Mouse (Mus musculus): ENCODE results near the gene Ovol1.

The Ovol1 gene

GRCm38 (mm10) chr19:5560457-5561041 lies at the start of gene Ovol1:
Ovol1 (minus strand) TSS chr19:5560646.
- DNase-seq (ENCODE audit: low spot score in 2 of 2): no peak

GRCm38 (mm10) chr19:5609547-5610404 lies 49.3 kb upstream of the Ovol1 start, which contains the start of gene Kat5:
Kat5 (minus strand) TSS chr19:5610237.
- DNase-seq (ENCODE audit: low spot score in 2 of 2): peak; percentile 92 to 96

GRCm38 (mm10) chr19:5609171-5609546 lies 48.7 kb upstream of the Ovol1 start:
- DNase-seq (ENCODE audit: low spot score in 2 of 2): peak in 1 of 2 experiments; percentile 27

- no peak for DNase-seq (ENCODE audit: low spot score in 2 of 2)
Observed at GRCm38 (mm10) chr19:5608707-5609106, 48.3 kb upstream of the Ovol1 start.

GRCm38 (mm10) chr19:5607705-5608410 lies 47.4 kb upstream of the Ovol1 start:
- no peak for DNase-seq (ENCODE audit: low spot score in 2 of 2)

GRCm38 (mm10) chr19:5606196-5606595 lies 45.8 kb upstream of the Ovol1 start:
- DNase-seq (ENCODE audit: low spot score in 2 of 2): no peak

- DNase-seq (ENCODE audit: low spot score in 2 of 2): peak in 1 of 2 experiments; percentile 49
Observed at GRCm38 (mm10) chr19:5605126-5605525, 44.7 kb upstream of the Ovol1 start.

GRCm38 (mm10) chr19:5603664-5604063 lies 43.2 kb upstream of the Ovol1 start:
- no peak for DNase-seq (ENCODE audit: low spot score in 2 of 2)

- peak; percentile 80 to 83 for DNase-seq (ENCODE audit: low spot score in 2 of 2)
Observed at GRCm38 (mm10) chr19:5601752-5602541, 41.5 kb upstream of the Ovol1 start, which contains the start of gene Rnaseh2c. Rnaseh2c (plus strand) TSS chr19:5601873.

- DNase-seq (ENCODE audit: low spot score in 2 of 2): no peak
Observed at GRCm38 (mm10) chr19:5599224-5599623, 38.8 kb upstream of the Ovol1 start.

GRCm38 (mm10) chr19:5591888-5592287 lies 31.4 kb upstream of the Ovol1 start:
- DNase-seq (ENCODE audit: low spot score in 2 of 2): no peak

GRCm38 (mm10) chr19:5589159-5589558 lies 28.7 kb upstream of the Ovol1 start:
- no peak for DNase-seq (ENCODE audit: low spot score in 2 of 2)

- no peak for DNase-seq (ENCODE audit: low spot score in 2 of 2)
Observed at GRCm38 (mm10) chr19:5581995-5582394, 21.5 kb upstream of the Ovol1 start.

- DNase-seq (ENCODE audit: low spot score in 2 of 2): no peak
Observed at GRCm38 (mm10) chr19:5580776-5581175, 20.3 kb upstream of the Ovol1 start.

GRCm38 (mm10) chr19:5579971-5580370 lies 19.5 kb upstream of the Ovol1 start:
- DNase-seq (ENCODE audit: low spot score in 2 of 2): no peak

GRCm38 (mm10) chr19:5575336-5575735 lies 14.9 kb upstream of the Ovol1 start:
- no peak for DNase-seq (ENCODE audit: low spot score in 2 of 2)

- DNase-seq (ENCODE audit: low spot score in 2 of 2): peak; percentile 72 to 84
Observed at GRCm38 (mm10) chr19:5572331-5573125, 12.1 kb upstream of the Ovol1 start.

- DNase-seq (ENCODE audit: low spot score in 2 of 2): no peak
Observed at GRCm38 (mm10) chr19:5571831-5572230, 11.4 kb upstream of the Ovol1 start.

GRCm38 (mm10) chr19:5570353-5571246 lies 10.2 kb upstream of the Ovol1 start:
- DNase-seq (ENCODE audit: low spot score in 2 of 2): no peak

- DNase-seq (ENCODE audit: low spot score in 2 of 2): no peak
Observed at GRCm38 (mm10) chr19:5569521-5569920, 9.1 kb upstream of the Ovol1 start.

Measured in right cerebral cortex, adult 2 months (tissue).